Mouse (Mus musculus): ENCODE measurements around the gene Tcp10c. TPM values are rescaled to one million over a fixed set of nuclear protein-coding genes. Genes with fewer than 3 reads are reported as not detected.
"Not testable (repeated sequence)": the region's sequence is repeated elsewhere in the genome, so short reads cannot be mapped to it uniquely, and the experiment has no call there.

Tcp10c gene
- polyA plus RNA-seq, 1 experiment from 2014 or later, result not detected

GRCm38 (mm10) chr17:13337931-13338330, 16.4 kb upstream of the Tcp10c start:
- WGBS, result 63% methylated on average over 1 of the region's 1 CpGs
- ATAC-seq (ENCODE audit: low read depth), result 0 out of 2 replicates have a peak, but pooled peaks have one; percentile 19
- not testable (repeated sequence) for H3K4me1 ChIP-seq (ENCODE audit: control insufficient read depth, insufficient read depth, low read length); H3K27me3 ChIP-seq (ENCODE audit: control insufficient read depth, insufficient read depth, low read length); H3K36me3 ChIP-seq (ENCODE audit: control insufficient read depth, insufficient read depth, low read length); H3K9me3 ChIP-seq (ENCODE audit: control insufficient read depth, low read length); H3K4me2 ChIP-seq (ENCODE audit: low read depth, low read length); H3K9ac ChIP-seq (replicated peaks; ENCODE audit: low read depth, low read length); H3K4me3 ChIP-seq (ENCODE audit: low read depth, low read length); H3K27ac ChIP-seq (ENCODE audit: low read depth, low read length)

- not testable (repeated sequence) for H3K9me3 ChIP-seq (ENCODE audit: control insufficient read depth, low read length); H3K36me3 ChIP-seq (ENCODE audit: control insufficient read depth, insufficient read depth, low read length); H3K4me3 ChIP-seq (ENCODE audit: low read depth, low read length); H3K4me2 ChIP-seq (ENCODE audit: low read depth, low read length); H3K9ac ChIP-seq (replicated peaks; ENCODE audit: low read depth, low read length); ATAC-seq (ENCODE audit: low read depth); H3K4me1 ChIP-seq (ENCODE audit: control insufficient read depth, insufficient read depth, low read length); H3K27ac ChIP-seq (ENCODE audit: low read depth, low read length); H3K27me3 ChIP-seq (ENCODE audit: control insufficient read depth, insufficient read depth, low read length)
- 88% methylated on average over 1 of the region's 1 CpGs for WGBS
Observed at GRCm38 (mm10) chr17:13340071-13340470, 14.3 kb upstream of the Tcp10c start.

DNA sequence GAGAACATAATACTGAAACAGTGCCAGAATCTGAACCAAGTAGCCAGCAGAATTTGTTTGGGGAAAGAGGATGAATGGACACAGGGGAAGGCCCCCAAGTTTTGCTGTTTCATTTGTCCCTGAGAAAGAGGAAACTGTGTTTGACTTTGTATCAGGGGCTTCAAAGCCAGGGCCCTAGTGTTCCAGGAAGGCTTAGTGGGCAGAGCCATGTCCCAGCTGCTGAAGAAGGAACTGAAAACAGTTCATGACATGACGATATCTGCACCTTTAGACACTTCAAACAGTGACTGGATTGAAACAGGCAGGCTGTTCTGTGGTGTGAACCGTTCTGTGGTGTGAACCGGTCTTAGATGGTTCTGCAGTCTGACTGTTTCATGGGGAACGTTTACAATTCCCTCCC, 8.4 kb upstream of the Tcp10c start:
- not testable (repeated sequence) for ATAC-seq (ENCODE audit: low read depth); H3K36me3 ChIP-seq (ENCODE audit: control insufficient read depth, insufficient read depth, low read length); H3K27ac ChIP-seq (ENCODE audit: low read depth, low read length); H3K4me1 ChIP-seq (ENCODE audit: control insufficient read depth, insufficient read depth, low read length); H3K27me3 ChIP-seq (ENCODE audit: control insufficient read depth, insufficient read depth, low read length); H3K4me3 ChIP-seq (ENCODE audit: low read depth, low read length); H3K9me3 ChIP-seq (ENCODE audit: control insufficient read depth, low read length); H3K9ac ChIP-seq (replicated peaks; ENCODE audit: low read depth, low read length); H3K4me2 ChIP-seq (ENCODE audit: low read depth, low read length)
- WGBS, result no CpG with 5 or more reads among the region's 4 CpGs

DNA sequence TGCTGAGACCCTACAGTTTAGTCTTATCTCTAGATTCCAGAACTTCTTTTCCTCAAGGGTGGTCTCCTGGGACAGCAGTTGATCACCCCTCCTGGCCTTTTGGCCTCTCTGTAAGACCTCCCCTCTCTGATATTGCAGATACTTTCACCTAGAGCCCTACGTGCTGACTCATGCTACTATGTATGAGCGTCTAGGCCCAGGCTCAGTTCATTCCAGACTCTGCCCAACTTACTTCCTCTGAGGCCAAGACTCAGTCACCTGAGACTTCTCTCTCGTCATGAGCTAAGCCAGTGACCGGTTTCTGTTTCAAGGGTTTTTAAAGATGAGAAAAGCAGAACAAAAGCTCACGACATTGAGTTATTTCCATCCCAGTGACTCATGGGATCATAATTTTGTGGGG, 4.8 kb upstream of the Tcp10c start:
- not testable (repeated sequence) for H3K9ac ChIP-seq (replicated peaks; ENCODE audit: low read depth, low read length); H3K4me3 ChIP-seq (ENCODE audit: low read depth, low read length); ATAC-seq (ENCODE audit: low read depth); H3K4me2 ChIP-seq (ENCODE audit: low read depth, low read length); H3K36me3 ChIP-seq (ENCODE audit: control insufficient read depth, insufficient read depth, low read length); H3K27ac ChIP-seq (ENCODE audit: low read depth, low read length); H3K4me1 ChIP-seq (ENCODE audit: control insufficient read depth, insufficient read depth, low read length); H3K9me3 ChIP-seq (ENCODE audit: control insufficient read depth, low read length); H3K27me3 ChIP-seq (ENCODE audit: control insufficient read depth, insufficient read depth, low read length)
- WGBS, result 93% methylated on average over 4 of the region's 5 CpGs

DNA sequence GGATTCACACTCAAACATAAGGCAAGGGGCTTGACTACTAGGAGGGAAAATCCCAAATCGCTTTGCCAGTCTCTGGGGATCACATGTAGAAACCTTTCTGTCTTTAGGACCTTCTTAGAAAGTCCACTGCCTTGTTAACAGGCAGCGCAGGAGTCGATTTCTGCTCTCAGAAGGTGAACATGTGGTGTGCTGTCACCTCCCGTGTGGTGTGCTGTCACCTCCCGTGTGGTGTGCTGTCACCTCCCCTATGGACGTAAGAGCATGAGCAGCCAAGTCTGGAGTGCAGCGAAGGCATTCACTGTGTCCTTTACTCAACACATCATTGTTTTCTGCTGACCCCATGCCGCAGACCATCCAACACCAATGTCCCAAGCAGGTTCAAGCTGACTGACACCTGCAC, 1.1 kb upstream of the Tcp10c start:
- not testable (repeated sequence) for ATAC-seq (ENCODE audit: low read depth); H3K27me3 ChIP-seq (ENCODE audit: control insufficient read depth, insufficient read depth, low read length); H3K4me1 ChIP-seq (ENCODE audit: control insufficient read depth, insufficient read depth, low read length); H3K4me2 ChIP-seq (ENCODE audit: low read depth, low read length); H3K9me3 ChIP-seq (ENCODE audit: control insufficient read depth, low read length); H3K4me3 ChIP-seq (ENCODE audit: low read depth, low read length); H3K36me3 ChIP-seq (ENCODE audit: control insufficient read depth, insufficient read depth, low read length); H3K9ac ChIP-seq (replicated peaks; ENCODE audit: low read depth, low read length); H3K27ac ChIP-seq (ENCODE audit: low read depth, low read length)
- WGBS, result 90% methylated on average over 8 of the region's 8 CpGs

DNA sequence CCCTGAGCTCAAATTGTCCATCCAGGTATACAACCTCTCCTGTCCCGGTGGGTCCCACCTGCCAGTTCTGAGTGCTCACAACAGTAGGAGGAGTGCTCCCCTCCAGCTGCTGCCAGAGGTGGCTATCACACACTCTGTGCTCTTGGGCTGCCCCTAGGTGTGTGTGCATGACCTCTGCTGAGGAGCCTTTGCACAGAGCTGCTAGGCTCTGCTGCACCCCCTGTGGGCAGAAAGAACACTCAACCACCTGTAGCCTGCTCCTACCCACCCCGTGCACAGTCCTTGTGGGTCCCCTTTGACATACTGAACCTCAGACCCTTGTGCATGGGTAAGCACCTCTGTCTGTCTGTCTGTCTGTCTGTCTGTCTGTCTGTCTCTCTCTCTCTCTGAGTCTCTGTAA, 8.1 kb downstream of the Tcp10c start:
- WGBS, result 97% methylated on average over 2 of the region's 2 CpGs
- not testable (repeated sequence) for H3K27ac ChIP-seq (ENCODE audit: low read depth, low read length); H3K27me3 ChIP-seq (ENCODE audit: control insufficient read depth, insufficient read depth, low read length); H3K36me3 ChIP-seq (ENCODE audit: control insufficient read depth, insufficient read depth, low read length); H3K9me3 ChIP-seq (ENCODE audit: control insufficient read depth, low read length); H3K4me1 ChIP-seq (ENCODE audit: control insufficient read depth, insufficient read depth, low read length); H3K9ac ChIP-seq (replicated peaks; ENCODE audit: low read depth, low read length); H3K4me2 ChIP-seq (ENCODE audit: low read depth, low read length); H3K4me3 ChIP-seq (ENCODE audit: low read depth, low read length)
- peak; percentile 11; the same call in 1 of the 2 replicates for ATAC-seq (ENCODE audit: low read depth)

- H3K36me3 ChIP-seq (ENCODE audit: control insufficient read depth, insufficient read depth, low read length); H3K4me2 ChIP-seq (ENCODE audit: low read depth, low read length); H3K27me3 ChIP-seq (ENCODE audit: control insufficient read depth, insufficient read depth, low read length); H3K4me3 ChIP-seq (ENCODE audit: low read depth, low read length); H3K9me3 ChIP-seq (ENCODE audit: control insufficient read depth, low read length); H3K9ac ChIP-seq (replicated peaks; ENCODE audit: low read depth, low read length); H3K4me1 ChIP-seq (ENCODE audit: control insufficient read depth, insufficient read depth, low read length); H3K27ac ChIP-seq (ENCODE audit: low read depth, low read length); ATAC-seq (ENCODE audit: low read depth): not testable (repeated sequence)
- WGBS, result 87% methylated on average over 3 of the region's 5 CpGs
Observed at GRCm38 (mm10) chr17:13363773-13364172, 9.4 kb downstream of the Tcp10c start.

- H3K4me1 ChIP-seq (ENCODE audit: control insufficient read depth, insufficient read depth, low read length); ATAC-seq (ENCODE audit: low read depth); H3K27ac ChIP-seq (ENCODE audit: low read depth, low read length); H3K4me3 ChIP-seq (ENCODE audit: low read depth, low read length); H3K4me2 ChIP-seq (ENCODE audit: low read depth, low read length); H3K36me3 ChIP-seq (ENCODE audit: control insufficient read depth, insufficient read depth, low read length); H3K9me3 ChIP-seq (ENCODE audit: control insufficient read depth, low read length); H3K27me3 ChIP-seq (ENCODE audit: control insufficient read depth, insufficient read depth, low read length); H3K9ac ChIP-seq (replicated peaks; ENCODE audit: low read depth, low read length): not testable (repeated sequence)
- WGBS, result 89% methylated on average over 9 of the region's 9 CpGs
Observed at GRCm38 (mm10) chr17:13364196-13364595, 9.8 kb downstream of the Tcp10c start.

GRCm38 (mm10) chr17:13367181-13367580, 12.8 kb downstream of the Tcp10c start:
- not testable (repeated sequence) for H3K4me3 ChIP-seq (ENCODE audit: low read depth, low read length); H3K4me2 ChIP-seq (ENCODE audit: low read depth, low read length); H3K27ac ChIP-seq (ENCODE audit: low read depth, low read length); H3K36me3 ChIP-seq (ENCODE audit: control insufficient read depth, insufficient read depth, low read length); H3K27me3 ChIP-seq (ENCODE audit: control insufficient read depth, insufficient read depth, low read length); H3K9ac ChIP-seq (replicated peaks; ENCODE audit: low read depth, low read length); ATAC-seq (ENCODE audit: low read depth); H3K4me1 ChIP-seq (ENCODE audit: control insufficient read depth, insufficient read depth, low read length); H3K9me3 ChIP-seq (ENCODE audit: control insufficient read depth, low read length)
- 95% methylated on average over 9 of the region's 9 CpGs for WGBS

DNA sequence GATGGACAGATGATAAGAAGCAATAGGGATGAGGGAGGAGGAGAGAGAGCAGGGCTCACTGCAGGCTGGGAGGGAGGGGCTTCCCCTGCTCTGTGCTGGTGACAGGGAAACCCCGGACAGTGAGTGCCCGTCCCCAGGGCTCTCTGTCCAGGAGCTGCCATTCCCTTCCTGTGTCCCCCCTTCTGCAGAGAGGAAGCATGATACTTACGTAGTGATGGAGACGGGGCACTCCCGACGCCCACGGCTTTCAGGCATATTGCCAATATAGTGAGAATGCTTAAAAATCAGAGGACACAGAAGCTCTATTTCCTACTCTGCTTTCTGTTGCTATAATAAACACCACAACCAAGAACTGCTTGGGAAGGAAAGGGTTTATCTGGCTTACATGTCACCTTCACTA, 14.3 kb downstream of the Tcp10c start:
- 84% methylated on average over 7 of the region's 7 CpGs for WGBS
- not testable (repeated sequence) for H3K36me3 ChIP-seq (ENCODE audit: control insufficient read depth, insufficient read depth, low read length); ATAC-seq (ENCODE audit: low read depth); H3K4me2 ChIP-seq (ENCODE audit: low read depth, low read length); H3K4me1 ChIP-seq (ENCODE audit: control insufficient read depth, insufficient read depth, low read length); H3K9ac ChIP-seq (replicated peaks; ENCODE audit: low read depth, low read length); H3K4me3 ChIP-seq (ENCODE audit: low read depth, low read length); H3K27ac ChIP-seq (ENCODE audit: low read depth, low read length); H3K27me3 ChIP-seq (ENCODE audit: control insufficient read depth, insufficient read depth, low read length); H3K9me3 ChIP-seq (ENCODE audit: control insufficient read depth, low read length)
